Mouse (Mus musculus): ENCODE measurements around the gene Zdhhc18.

GRCm38 (mm10) chr4:133651986-133652385 is 2.0 kb upstream of the Zdhhc18 start:
- TF ChIP-seq CTCF (IDR thresholded peaks at IDR 0.05; ENCODE audit: control insufficient read depth, insufficient read depth, insufficient replicate concordance, low read depth, low read length), result no peak
- TF ChIP-seq POLR2A (IDR thresholded peaks at IDR 0.05; ENCODE audit: control insufficient read depth, low read depth, low read length), result no peak

Data from testis, adult 2 months (tissue).